Mouse (Mus musculus) cerebellum, postnatal 4 days (tissue): Measurements from ENCODE around the gene Tex9.
A peak's percentile ranks its signal among the peaks of the same experiment; 100 is the strongest.
"Not testable (repeated sequence)": the region's sequence is repeated elsewhere in the genome, so short reads cannot be mapped to it uniquely, and the experiment has no call there.

Experiments
- DNase-seq, 2 experiments: peaks; one replicate each; pipeline ENCODE4 v3.0.0; 2022; ENCODE audit warnings: low spot score in 2 of 2, mixed read lengths in 1 of 2

The Tex9 gene

DNA sequence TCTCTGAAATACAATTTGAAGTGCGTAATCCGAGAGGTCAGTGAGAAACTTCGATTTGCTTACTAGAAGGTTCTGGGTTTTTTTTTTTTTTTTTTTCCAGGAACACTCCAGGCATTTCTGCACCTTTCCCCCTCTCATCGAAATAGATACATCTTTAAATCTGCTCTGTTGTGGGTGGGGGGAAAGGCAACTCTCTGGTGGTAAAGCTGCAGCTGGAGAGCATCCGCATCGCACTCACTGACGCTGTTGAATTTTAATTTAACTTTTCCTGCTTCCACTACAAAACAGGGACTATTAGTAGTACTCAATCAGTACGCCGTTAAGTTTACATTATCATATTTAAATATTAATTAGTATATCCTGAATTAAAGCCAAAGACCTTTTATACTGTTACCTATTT lies 53.3 kb downstream of the Tex9 start:
- no peak for DNase-seq

DNA sequence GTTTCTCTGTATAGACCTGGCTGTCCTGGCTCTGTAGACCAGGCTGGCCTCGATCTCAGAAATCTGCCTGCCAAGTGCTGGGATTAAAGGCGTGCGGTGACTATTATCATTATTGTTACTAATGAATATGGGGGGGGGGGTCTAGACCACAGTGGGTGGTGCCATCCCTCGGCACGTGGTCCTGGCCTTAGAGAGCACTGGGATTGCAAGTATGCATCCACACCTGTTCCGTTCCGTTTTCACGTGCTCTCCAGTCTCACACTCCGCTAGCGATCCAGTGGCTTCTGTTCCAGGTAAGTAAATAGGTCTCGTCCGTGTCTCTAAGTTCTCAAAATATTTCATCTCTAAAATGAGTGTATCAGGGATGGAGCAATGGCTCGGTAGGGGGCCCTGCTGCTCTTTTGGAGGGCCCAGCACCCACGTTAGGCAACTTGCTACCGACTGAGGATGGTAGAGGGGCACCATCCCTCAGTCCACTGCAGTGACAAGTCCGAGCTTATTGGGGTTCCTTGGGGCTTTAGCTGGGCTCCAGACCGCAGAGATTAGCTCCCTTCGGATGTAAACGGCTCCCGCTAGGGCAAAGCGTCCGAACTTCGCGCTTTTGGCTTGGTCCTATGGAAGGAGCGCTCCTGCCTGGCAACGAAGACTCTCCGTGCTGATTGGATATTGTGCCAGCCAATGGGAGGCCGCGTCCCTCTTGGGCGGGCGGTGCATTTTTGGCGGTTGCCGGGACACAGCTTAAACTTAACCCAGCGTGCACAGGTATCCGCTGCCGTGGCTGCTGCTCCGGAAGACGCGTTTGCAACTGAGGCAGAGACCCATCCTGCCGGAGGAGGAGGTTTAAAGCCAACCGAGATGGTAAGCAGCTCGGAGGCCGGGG lies 54.0 kb downstream of the Tex9 start, which contains the start of gene Mns1:
Mns1 (plus strand) TSS at position 190 of the 880 bp plus-strand sequence.
- peak; percentile 94 for DNase-seq

DNA sequence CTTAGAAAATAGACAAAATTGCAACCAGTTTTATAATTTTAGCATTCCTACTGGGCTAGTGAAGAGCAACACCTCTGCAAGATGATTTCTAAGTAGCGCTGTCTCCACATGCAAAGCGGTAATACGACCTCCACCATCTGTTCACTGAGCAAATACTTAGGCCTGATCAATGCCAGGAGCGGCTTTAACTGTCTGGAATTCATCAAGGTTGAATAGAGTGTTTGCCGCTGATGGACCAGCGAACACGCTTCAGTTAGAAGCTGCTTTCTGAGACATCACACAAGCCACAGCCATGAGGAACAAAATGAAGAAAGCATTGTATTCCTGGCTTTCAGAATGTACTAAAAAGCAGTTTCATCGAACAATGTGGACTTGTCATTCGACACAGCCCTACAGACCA lies 57.1 kb downstream of the Tex9 start:
- DNase-seq = no peak

DNA sequence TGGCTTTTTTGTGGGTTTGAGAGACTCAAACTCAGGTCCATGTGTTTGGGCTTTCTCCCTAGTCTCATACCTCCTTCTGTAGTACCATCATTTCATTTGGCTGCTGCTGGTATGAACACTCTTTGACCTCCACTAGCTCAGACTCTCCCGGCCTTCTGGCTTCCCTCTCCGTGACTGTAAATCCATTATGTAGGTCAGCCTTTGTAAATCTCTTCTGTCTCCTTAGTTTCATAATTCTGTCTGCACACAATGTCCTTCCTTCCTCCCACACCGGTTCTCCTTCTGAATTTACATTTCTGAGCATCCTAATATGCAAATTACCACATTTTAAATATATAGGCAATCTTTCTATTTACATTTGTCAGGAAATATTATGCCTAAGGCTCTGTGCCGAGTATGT lies 64.2 kb downstream of the Tex9 start:
- DNase-seq = no peak

DNA sequence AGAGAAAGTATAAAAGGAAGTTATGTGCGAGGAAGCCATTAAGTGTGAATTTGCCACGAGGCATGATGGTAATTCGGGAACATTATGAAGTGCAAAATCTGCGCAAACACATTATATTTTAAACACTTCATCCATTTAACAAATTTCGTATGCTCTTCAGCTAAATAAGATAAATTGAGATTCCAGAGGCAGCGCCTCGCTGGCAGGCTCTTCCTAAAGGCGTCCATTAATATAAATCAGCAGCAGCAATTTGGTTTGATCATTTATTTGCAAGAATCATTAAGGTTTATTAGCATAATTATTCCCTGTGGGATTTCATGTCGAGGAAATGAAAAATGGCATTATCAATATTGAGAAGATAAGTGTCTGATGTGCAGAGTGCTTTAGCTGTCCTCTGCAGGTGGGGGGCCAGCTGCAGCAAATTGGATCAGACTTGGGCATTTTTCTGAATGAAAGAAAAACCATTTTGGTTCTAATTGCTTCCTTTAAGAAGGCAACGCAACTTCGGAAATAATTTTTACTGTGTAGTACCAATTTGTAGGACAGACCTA lies 66.6 kb downstream of the Tex9 start:
- DNase-seq = no peak

DNA sequence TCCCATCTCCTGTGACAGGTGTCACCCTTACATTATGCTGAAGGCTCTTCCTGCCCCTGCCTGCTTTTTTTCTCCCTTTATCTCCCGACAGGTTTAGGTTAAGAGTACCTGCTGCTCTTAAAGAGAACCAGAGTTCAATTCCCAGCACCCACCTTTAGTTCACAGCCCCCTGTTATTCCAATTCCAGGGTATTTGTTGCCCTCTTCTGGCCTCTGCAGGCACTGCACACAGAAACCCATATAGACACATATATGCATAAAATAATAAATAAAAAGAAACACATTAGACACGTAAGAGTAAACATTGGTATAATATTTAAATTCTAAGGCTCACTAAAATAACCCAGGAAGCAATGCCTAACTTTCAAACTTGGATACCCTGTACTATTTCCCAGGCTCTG lies 69.3 kb downstream of the Tex9 start:
- DNase-seq = no peak

DNA sequence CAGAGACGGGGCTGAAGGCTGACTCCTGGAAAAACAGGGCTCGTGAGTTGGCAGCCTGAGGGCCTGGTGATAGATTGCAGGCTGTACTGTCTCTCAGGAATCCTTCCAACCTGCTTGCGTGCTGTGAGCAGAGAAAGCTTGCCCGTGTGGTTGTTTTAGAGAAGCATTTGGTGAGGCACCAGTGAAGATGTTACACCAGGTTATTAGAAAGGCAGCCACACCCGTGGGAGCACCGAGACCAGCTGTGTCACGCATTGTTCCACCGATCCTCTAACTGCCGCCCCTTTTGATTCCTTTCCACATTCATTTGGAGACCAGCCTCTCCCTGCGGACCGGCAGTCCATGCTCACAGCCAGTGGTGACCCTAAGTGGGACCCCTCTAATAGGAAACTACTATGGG lies 69.7 kb downstream of the Tex9 start:
- DNase-seq = no peak

DNA sequence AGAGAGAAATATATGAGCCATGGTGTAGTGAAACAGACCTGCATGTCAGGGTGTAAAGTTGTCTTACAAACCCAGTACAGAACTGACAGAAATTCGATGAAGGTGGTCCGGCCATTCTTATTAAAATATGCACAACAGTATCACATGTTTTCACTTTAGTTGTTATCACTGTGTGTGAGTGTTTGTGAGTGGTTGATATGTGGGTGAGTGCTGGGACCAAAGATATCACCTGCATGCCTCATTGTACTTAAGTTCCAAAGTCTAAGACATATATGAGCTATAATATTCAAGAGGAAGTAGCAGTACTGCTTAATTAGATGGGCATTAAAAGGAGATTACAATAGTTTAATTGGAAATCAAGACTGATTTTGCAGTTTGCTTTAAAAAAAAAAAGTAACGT lies 71.5 kb downstream of the Tex9 start:
- no peak for DNase-seq

DNA sequence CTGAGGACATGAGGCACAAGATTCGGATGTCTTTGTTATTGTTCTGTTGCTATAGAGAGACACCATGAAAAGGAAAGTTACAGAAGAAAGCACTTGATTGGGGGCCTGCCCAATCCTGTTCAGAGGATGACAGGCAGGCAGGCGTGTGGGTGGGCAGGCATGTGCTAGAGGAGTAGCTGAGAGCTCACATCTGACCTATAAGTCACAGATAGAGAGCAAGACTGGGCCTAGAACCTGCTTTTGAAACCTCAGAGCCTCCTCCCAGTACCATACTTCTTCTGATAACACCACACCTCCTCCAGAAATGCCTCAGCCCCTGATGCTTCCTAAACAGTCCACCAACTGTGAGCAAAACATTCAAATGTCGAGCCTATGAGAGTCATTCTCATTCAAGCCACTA lies 73.6 kb downstream of the Tex9 start:
- DNase-seq = no peak

DNA sequence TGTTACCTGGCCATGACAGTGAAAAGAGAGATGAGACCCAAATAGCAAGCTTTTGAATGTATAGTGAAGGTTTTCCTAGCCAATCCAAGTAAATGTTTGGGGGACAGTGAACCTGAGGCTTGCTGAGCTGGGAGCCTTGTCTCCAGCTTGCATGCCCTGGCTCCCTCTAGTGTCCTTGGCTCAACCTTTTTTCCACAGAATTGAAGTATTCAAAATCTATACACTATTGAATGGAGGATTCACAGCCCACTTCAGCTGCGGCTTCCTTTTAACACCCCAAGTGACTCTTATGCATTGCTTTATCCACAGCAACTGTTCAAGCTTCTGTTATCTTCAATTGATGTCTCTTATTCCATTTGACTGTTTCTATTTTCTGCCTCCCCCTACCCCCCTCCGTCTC lies 80.3 kb downstream of the Tex9 start:
- DNase-seq = no peak

DNA sequence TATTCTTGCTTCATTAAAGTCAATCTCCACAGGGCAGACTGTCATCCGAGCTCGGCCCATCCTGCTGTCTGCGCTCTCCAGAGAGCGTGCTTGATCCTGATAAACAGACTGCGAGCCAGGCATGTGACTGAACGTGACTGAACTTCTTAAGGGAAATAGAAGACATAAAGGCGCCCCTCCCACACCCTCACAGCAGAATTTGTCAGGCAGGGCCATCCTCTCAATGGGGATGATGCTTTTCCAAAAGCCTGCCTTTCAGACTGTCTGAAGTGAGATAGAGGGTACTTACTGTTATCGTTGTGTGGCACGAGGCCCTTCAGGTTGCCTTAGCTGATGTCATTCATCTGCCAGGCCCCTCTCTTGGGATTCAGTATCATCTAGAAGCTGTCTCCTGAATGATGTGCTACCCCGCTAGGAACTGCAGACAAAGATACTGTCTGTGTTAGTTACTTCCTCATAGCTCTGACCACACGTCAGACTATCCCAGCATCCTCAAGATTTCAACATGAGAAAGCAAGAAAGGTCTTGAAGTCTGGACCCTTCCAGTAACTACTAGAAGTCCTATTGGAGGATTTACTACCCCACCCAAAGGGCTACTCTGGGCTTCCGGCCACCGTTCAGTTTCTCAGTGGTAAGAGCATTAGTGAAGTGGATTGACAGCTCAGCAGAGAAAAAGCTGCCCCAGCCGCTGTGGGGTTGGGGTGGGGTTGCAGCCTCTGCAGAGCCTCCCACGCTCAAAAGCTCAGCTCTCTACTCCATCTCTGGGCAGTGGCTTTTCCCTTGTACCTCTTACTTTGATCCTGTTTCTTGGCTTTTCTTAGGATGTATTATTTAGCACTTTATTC lies 82.4 kb downstream of the Tex9 start:
- no peak for DNase-seq

DNA sequence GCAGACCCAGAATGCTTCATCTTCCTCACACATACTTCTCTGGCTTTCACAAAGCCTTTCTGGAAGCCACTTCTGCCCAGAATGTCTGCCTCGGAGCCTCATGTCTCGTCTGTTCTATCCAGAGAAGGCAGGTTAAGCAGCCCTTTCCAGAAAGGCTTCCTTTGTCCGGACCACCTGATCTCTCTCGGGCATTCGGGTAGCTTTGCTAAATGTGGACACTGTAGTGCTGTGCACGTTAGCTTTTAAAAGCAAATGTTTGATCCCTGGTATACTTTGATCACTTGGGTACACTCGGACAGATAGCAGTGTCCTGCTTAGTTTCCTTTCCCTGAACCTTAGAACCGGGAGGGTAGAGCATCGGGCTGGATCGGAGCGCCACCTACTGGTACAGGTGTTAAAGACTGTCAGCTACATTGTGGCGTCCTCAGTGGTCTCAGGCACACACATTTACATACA lies 83.9 kb downstream of the Tex9 start:
- DNase-seq = peak; percentile 72 to 88

DNA sequence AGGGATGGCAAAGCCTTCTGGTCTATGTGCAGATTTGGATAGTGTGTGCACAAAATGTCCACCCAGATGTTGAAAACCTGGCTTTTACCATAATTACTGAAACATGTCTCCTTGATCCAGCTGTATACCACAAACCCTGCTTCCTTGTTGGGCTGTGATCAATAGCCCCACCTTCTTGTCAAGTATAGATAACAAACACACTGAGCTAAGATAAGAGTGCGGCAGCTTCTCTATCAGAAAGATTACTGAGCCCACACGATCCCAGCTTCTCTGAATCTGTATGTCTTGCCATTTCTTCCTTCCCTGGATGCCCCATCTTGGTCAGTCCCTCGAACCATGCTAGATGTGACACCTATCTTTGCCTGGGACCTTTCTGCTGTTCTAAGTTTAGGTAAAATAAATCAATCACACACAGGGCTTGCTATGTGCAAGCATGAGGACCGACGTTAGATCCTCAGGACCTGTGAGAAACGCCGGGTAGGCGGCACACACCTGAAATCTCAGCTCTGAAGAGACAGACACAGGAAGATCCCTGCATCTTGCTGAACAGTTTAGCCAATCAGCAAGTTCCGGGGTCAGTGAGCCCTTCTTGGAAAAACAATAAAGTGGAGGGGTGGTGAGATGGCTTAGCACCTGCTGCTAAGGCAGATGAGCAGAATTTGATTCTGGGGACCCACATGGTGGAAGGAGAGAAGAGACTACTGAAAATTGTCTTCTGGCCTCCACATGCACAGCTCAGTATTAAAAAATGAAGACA lies 86.0 kb downstream of the Tex9 start:
- no peak for DNase-seq

DNA sequence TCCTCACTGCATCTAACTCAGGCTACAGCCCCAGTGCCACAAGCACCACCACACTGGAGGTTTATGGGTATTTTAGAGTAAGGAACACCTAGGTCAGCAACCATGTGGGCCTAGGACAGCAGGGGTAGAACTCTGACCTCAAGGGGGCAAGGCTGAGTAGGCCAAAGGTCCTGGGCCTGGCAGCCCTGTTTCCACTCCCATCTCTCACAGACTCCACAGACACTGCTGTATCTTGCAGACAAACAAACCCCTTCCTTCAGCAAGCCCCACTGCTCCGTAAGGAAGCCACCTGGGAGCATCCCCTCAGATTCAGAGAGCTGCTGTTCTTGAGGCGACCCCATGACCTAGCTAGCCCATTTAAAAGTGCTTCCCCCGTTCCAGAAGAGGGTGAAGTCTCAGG lies 87.1 kb downstream of the Tex9 start:
- no peak for DNase-seq

DNA sequence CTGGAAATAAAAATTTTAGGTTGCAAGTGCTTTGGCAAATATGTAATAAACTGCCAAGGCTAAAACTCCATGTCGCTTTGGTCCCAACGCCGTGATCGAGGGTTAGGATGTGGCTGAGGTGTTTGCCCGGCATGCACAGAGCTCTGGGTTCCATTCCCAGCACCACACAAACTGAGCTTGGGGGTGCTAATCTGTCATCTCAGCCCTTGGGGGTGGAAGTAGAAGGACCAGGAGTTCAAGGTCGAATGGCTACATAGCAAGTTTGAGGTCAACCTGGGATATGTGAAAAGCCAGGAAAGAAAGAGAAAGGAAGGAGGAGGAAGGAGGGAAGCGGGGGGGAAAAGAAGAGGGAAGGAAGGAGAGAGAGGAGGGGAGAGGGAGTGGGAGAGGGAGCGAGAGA lies 87.6 kb downstream of the Tex9 start:
- no peak for DNase-seq

DNA sequence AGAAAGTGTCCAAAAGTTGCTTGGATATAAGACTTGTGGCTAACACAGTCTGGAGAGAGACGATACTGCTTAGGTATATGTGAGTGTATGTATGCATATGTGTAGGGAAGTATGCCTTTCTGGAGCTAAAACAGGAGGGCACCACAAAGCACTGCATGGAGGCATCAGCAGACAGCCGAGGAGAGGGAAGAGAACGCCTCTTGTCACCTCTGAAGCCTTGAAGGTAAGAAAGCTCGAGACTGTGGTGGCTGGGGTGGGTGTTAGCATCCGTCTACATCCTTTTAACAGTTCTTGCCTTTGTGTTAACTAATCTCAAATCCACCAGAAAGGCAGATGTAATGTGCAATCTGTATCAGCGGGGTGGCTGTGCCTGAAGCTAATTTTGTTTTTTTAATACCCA lies 88.6 kb downstream of the Tex9 start:
- no peak for DNase-seq

DNA sequence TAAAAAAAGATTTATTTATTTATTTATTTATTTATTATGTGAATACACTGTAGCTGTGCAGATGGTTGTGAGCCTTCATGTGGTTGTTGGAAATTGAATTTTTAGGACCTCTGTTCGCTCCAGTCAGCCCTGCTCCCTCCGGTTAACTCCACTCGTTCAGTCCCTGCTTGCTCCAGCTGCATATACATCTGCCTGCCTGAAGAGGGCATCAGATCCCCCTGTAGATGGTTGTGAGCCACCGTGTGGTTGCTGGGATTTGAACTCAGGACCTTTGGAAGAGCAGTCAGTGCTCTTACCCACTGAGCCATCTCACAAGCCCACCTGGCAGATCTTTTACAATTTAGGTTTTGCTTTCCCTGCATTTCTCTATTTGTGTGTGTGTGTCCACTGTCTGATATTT lies 90.2 kb downstream of the Tex9 start:
- DNase-seq = not testable (repeated sequence)
